Mouse (Mus musculus): Measurements from ENCODE around the gene Morn2. TPM values are rescaled to one million over a fixed set of nuclear protein-coding genes. Genes with fewer than 3 reads are reported as not detected.
A peak's percentile ranks its signal among the peaks of the same experiment; 100 is the strongest.
"Not testable (repeated sequence)": the region's sequence is repeated elsewhere in the genome, so short reads cannot be mapped to it uniquely, and the experiment has no call there.

The Morn2 gene
- 1 to 10 TPM; 5.5 to 9.6 (median 7.1) TPM for total RNA-seq (2022)

DNA sequence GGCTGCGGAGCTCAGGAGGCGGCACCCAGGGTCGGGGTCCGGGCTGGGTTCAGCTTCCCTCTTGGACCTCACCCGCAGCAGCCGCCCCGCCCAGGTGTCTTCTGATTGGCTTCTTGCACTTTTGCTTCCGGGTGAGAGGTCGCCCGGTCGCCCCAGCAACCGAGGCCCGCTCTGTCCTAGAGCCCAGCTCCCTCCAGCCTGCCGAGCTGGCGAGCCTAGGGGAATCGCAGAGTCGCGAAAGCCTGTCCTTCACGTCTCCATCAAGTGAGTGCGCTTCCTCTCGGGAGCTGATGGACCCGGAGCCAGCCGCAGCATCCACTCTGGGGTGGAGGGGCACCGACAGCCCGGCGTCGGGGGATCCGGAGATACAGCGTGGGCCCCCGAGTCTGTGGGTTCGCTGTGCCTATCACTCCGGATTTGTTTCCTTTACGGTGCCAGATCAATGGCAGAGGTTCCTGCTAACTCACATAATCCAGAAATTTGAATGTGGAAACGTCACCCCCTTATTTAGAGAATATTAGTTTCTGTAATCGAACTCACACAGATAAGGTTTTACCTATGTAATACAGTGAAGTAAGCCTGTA is at the start of gene Morn2, which contains the start of gene Dhx57:
Gene Morn2 (plus strand): TSS at position 130 of the 584 bp plus-strand sequence.
Gene Dhx57 (minus strand): TSS at position 403 of the 584 bp plus-strand sequence.
- peak; percentile 95 to 96 for DNase-seq (ENCODE audit: low spot score in 2 of 2)

DNA sequence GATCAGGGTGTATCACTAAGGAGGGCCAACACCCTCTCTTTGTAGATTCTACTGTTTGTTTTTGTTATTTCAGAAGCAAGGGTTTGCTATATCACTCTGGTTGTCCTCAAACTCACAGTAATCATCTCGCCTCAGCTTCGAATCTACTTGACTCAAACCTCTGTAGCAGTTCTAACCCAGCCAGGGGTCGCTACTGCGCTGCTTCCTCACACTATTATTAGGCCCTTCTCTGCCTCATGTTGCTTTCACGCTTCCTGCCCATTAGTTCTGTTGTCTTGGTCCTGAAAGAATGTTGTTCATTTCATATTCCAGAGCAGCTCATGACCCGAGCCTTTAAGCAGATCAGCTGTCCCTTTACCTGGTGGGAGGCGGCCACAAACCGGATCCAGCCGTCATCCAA is 48.4 kb upstream of the Morn2 start:
- no peak for DNase-seq (ENCODE audit: low spot score in 2 of 2)

DNA sequence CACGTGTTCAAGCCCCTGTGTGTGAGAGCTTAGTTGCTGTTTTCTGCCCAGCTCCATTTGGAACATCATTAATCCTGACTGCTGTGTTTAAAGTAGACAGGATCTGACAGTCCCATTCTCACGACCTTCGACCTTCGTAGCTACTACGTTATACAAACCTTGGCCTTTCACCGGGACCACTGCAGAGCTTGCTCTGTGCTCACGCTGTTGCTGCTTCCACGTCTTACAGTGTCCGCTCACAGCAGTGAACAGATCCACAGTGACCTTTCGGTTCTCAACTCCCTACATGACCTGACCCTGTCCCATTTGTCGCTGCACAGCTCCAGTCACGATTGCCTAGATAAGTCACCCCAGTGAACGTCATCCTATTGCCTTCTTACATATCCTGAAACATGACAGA is 46.9 kb upstream of the Morn2 start:
- DNase-seq (ENCODE audit: low spot score in 2 of 2): no peak

GRCm38 (mm10) chr17:80252757-80253525 is 37.1 kb upstream of the Morn2 start:
- DNase-seq (ENCODE audit: low spot score in 2 of 2): no peak

- no peak for DNase-seq (ENCODE audit: low spot score in 2 of 2)
These were observed 35.6 kb upstream of the Morn2 start for GRCm38 (mm10) chr17:80254421-80254820.

DNA sequence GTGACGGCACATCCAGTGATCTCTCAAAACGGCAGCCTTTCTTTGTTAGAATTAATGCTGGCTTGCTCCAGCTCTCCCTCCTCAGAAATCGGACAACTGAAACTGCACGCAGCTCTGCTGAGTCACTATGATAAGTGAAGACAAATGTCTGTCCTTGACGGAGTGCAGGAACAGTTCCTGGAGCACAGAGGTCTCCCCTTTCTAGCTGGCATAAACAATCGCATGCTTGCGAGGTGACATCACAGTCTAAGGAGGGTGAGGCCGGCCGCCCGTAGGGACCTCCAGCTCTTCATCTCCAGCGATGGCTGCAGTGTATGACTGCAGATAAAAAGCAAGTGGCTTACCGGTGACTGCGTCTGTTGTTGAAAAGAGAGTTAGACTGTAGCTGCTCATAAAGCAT is 34.8 kb upstream of the Morn2 start:
- peak; percentile 72 to 77 for DNase-seq (ENCODE audit: low spot score in 2 of 2)

GRCm38 (mm10) chr17:80267065-80267464 is 22.9 kb upstream of the Morn2 start:
- DNase-seq (ENCODE audit: low spot score in 2 of 2): no peak

DNA sequence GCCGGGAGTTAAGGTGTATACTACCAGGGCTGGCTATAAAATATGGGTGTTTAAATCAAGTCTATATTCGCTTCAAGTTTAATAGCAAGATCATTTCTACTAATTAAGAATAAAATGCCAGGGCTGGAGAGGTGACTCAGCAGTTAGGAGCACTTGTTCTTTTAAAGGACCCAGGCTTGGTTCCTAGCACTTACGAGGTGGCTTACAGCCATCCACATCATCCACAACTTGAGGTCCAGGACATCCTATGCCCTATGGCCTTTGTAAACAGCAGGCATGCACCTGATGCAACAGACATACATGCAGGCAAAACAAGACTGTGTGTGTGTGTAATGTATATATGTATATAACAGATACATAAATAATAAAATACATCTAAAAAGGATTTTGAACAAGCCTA is 21.9 kb upstream of the Morn2 start:
- no peak for DNase-seq (ENCODE audit: low spot score in 2 of 2)

GRCm38 (mm10) chr17:80270622-80271021 is 19.4 kb upstream of the Morn2 start:
- not testable (repeated sequence) for DNase-seq (ENCODE audit: low spot score in 2 of 2)

DNA sequence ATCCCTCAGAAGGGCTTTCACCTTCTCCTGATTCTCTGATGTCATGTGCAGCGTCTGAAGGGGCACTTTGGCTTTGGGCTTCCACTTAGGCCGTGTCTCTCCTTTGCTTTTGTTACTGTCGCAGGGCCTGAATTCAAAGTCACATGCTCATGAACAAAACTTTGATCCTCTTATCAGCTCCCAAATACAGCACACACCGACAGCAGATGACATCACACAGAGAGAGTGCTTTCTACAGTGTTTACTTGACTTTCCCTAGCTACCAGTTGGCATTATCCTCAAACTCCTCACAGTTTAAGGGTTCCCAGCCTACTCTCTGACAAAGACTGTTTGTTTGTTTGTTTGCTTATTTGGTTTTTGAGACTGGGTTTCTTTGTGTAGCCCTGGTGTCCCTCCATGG is 11.7 kb upstream of the Morn2 start:
- DNase-seq (ENCODE audit: low spot score in 2 of 2): no peak

DNA sequence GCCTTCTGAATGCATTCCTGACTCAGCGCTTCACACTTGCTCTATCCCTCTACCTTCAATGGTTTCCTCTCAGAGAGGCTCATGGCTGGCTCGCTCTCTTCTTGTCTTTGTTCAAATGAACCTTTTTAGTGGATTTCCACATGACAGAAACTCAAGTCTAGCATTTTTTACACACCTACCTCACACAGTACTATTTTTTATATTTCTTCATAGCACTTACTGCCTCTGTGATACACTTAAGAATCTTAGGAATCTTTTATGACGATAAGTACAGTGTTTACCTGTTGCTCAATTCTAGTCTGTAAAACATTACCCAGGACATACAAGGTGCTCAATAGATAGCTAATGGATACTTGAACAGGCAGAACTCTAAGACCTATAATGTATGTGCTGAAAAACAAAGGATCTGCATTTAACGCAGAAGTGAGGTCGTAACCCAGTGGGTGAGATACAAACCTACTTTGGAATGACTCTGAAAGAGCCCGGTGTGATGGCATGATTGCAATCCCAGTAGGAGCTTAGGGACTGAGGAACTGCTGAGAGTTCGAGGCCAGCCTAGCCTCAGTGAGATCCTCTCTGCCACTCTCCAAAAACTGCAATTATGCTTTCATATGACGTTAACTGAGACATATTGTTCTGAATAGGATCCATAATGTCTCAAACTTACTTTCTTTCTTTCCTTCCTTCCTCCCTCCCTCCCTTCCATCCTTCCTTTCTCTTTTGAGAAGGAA is 10.5 kb upstream of the Morn2 start:
- DNase-seq (ENCODE audit: low spot score in 2 of 2): no peak

- no peak for DNase-seq (ENCODE audit: low spot score in 2 of 2)
These were observed 5.6 kb upstream of the Morn2 start for GRCm38 (mm10) chr17:80284446-80284845.

DNA sequence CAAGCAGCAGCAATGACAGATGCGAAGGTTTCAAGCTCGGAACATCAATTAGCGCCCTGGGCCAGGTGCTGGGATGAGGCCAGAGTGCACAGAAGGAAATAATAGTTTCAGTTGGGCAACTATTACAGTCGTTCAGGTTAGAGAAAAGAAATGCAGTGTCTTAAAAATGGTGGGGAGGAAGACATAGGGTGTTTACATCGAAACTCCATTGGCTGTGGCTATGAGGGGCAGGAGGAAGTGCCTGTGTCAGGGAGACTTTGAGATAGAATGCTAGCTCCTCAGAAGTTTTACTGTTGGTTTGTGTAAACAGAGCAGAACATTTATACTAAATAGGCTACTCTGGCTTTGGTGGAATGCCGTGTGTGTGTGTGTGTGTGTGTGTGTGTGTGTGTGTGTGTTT is 2.0 kb upstream of the Morn2 start:
- DNase-seq (ENCODE audit: low spot score in 2 of 2): no peak

DNA sequence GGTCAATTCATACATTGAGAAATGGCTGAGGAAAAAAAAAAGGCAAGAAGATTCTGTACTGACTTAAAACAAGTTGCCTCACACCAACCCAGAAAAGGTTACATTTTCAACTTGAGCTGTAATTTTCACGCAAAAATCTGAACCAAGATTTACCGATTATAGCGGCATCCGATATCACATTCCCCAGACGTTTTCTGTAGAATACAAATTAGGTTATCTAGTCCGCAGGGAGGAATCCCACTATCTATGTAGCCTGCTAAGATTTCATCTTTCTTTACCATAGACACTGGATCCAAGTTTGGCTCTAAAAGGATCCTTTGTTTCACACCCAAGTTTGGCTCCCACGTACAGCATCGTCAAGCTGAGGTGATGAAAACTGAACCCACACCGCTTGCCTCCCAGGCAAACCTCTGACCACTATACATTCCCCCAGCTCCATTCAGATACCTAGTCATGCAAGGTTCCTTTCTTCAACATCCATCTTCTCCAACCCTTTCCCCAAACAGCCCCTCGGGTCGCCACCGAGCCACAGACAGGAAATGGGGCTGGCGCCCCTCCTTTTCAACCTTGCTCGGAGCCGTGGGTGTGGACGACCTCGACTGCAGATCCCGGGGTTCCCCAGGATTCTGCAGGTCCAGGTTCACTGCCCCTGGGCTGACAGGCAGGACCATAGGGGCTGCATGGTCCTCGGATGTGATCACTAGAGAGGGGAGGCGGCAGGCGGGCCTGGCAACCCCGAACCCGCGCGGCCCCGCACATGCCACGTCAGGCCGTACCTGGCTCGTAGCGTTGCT is 526 bp upstream of the Morn2 start:
- DNase-seq (ENCODE audit: low spot score in 2 of 2): no peak

- DNase-seq (ENCODE audit: low spot score in 2 of 2): no peak
These were observed 1.1 kb downstream of the Morn2 start for GRCm38 (mm10) chr17:80291148-80291547.

GRCm38 (mm10) chr17:80295258-80295657 is 5.3 kb downstream of the Morn2 start:
- DNase-seq (ENCODE audit: low spot score in 2 of 2): no peak

- no peak for DNase-seq (ENCODE audit: low spot score in 2 of 2)
These were observed 8.8 kb downstream of the Morn2 start for GRCm38 (mm10) chr17:80298844-80299243.

DNA sequence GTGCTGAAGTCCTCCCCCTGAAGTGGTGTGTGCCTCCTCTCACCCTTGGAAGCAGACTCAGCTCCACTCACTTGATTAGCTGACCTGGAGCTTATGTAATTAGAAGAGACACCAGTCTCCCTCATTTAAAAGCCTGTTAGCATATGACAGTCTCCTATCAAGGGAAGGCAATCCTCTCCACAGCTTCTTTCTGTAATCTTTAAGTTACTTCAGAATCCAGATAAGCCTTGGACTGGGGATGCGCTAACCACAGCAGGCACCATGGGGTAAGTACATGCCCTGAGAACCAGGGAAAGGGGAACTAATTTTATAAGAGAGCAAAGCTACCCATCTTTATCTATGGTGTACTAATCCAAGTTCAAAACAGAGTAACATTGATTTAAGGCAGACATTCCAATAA is 17.2 kb downstream of the Morn2 start, which contains the start of gene Arhgef33:
Gene Arhgef33 (plus strand): TSS at position 157 of the 400 bp plus-strand sequence.
- DNase-seq (ENCODE audit: low spot score in 2 of 2): no peak

- DNase-seq (ENCODE audit: low spot score in 2 of 2): no peak
These were observed 21.8 kb downstream of the Morn2 start for GRCm38 (mm10) chr17:80311761-80312160.

GRCm38 (mm10) chr17:80312405-80312804 is 22.4 kb downstream of the Morn2 start:
- no peak for DNase-seq (ENCODE audit: low spot score in 2 of 2)

DNA sequence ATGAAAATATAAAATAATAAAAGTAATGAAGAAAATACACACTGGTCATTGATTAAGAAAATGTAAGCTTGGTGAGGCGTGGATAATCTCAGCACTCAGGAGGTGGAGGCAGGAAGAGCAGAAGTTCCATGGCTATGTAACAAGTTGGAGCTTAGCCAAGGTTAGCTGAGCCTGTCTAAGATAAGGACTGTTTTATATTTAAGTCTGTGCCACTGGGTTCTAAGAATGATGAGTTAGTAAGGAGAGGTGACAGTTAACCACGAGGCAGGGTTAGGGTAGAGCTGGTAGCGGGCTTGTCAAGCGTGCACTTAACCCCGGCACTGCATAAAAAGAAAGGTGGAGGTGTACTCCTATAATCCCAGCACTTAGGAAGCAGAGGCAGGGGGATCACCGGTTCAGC is 32.2 kb downstream of the Morn2 start:
- no peak for DNase-seq (ENCODE audit: low spot score in 2 of 2)
